35 mouse cellular contexts compared by ENCODE assay signal in genomic region chr15:31427390-31427789, GRCm38 (mm10). TPM values are rescaled to one million over a fixed set of nuclear protein-coding genes. Genes with fewer than 3 reads are reported as not detected.
DNase-seq lines count a peak whose midpoint lies in the region; ATAC-seq and TF ChIP-seq lines count a peak whose summit lies in the region.
"Had no signal": no experiment of that assay in that cellular context is flagged by ENCODE, and none has a peak within 500 bp of the region (broad histone marks: within the 10 kb centered on the region; RNA-seq: fewer than 3 reads in every experiment).

No protein-coding gene starts in this region.

- no peak overlapping the region for H3K27ac ChIP-seq in intestine, postnatal 0 days (ENCODE audit: low read depth, low read length)
- H3K27ac ChIP-seq in intestine, embryonic 15.5 days = no peak overlapping the region
- no peak overlapping the region for H3K27ac ChIP-seq in liver, embryonic 14.5 days
- no peak overlapping the region for H3K27ac ChIP-seq in MEL (ENCODE audit: control insufficient read depth, low read depth, low read length)
- H3K27ac ChIP-seq in hindbrain, embryonic 11.5 days (ENCODE audit: low read depth, low read length) = no peak overlapping the region
- H3K27ac ChIP-seq: embryonic facial prominence, embryonic 12.5 days; hindbrain, embryonic 10.5 days; kidney, embryonic 15.5 days; limb, embryonic 15.5 days; midbrain, embryonic 12.5 days; stomach, embryonic 15.5 days had no signal

- no peaks in the 10 kb centered on the region for H3K9me3 ChIP-seq in intestine, postnatal 0 days (ENCODE audit: control insufficient read depth)
- no peaks in the 10 kb centered on the region for H3K9me3 ChIP-seq in intestine, embryonic 15.5 days
- H3K9me3 ChIP-seq in liver, embryonic 14.5 days (ENCODE audit: control insufficient read depth, low read length) = no peaks in the 10 kb centered on the region
- no peaks in the 10 kb centered on the region for H3K9me3 ChIP-seq in MEL (replicated peaks; ENCODE audit: insufficient read depth, low read length)
- no peaks in the 10 kb centered on the region for H3K9me3 ChIP-seq in hindbrain, embryonic 11.5 days (ENCODE audit: control insufficient read depth, low read length)
- H3K9me3 ChIP-seq: embryonic facial prominence, embryonic 12.5 days; heart, embryonic 12.5 days; hindbrain, embryonic 10.5 days; kidney, embryonic 15.5 days; limb, embryonic 15.5 days; megakaryocyte, embryonic 14.5 days; midbrain, embryonic 12.5 days; stomach, embryonic 15.5 days had no signal

- TF ChIP-seq RAD21 in MEL (IDR thresholded peaks at IDR 0.05; ENCODE audit: low read depth, low read length) = peak; percentile 57

- TF ChIP-seq POLR2A in MEL (IDR thresholded peaks at IDR 0.05; ENCODE audit: control insufficient read depth in 1 of 2, insufficient read depth in 1 of 2, low read depth in 1 of 2, low read length in 2 of 2, poor library complexity in 1 of 2) = no peak

- 51% methylated on average over 3 of the region's 3 CpGs for WGBS in intestine, postnatal 0 days
- WGBS in intestine, embryonic 15.5 days = 56% methylated on average over 3 of the region's 3 CpGs
- WGBS in liver, embryonic 14.5 days (ENCODE audit: insufficient replicate concordance) = 34% methylated on average over 3 of the region's 3 CpGs
- 61% methylated on average over 3 of the region's 3 CpGs for WGBS in hindbrain, embryonic 11.5 days

- H3K4me2 ChIP-seq in intestine, postnatal 0 days (replicated peaks; ENCODE audit: low read depth) = no peak overlapping the region
- H3K4me2 ChIP-seq in intestine, embryonic 15.5 days (replicated peaks) = no peak overlapping the region
- no peak overlapping the region for H3K4me2 ChIP-seq in liver, embryonic 14.5 days (ENCODE audit: low read depth)
- H3K4me2 ChIP-seq in hindbrain, embryonic 11.5 days (replicated peaks; ENCODE audit: low read depth, low read length) = no peak overlapping the region
- H3K4me2 ChIP-seq: embryonic facial prominence, embryonic 12.5 days; heart, embryonic 12.5 days; kidney, embryonic 15.5 days; limb, embryonic 15.5 days; lung, embryonic 14.5 days; midbrain, embryonic 12.5 days; stomach, embryonic 15.5 days had no signal

- no peaks in the 10 kb centered on the region for H3K79me2 ChIP-seq in C2C12 (ENCODE audit: control insufficient read depth, insufficient read depth)
- no peaks in the 10 kb centered on the region for H3K79me2 ChIP-seq in MEL (ENCODE audit: control insufficient read depth, insufficient read depth, low read length, poor library complexity)

- H3K27me3 ChIP-seq in intestine, postnatal 0 days (replicated peaks; ENCODE audit: control insufficient read depth, insufficient read depth, low read length) = no peaks in the 10 kb centered on the region
- H3K27me3 ChIP-seq in intestine, embryonic 15.5 days (replicated peaks) = no peaks in the 10 kb centered on the region
- H3K27me3 ChIP-seq in liver, embryonic 14.5 days (ENCODE audit: control insufficient read depth, insufficient read depth, low read length) = no peaks in the 10 kb centered on the region
- H3K27me3 ChIP-seq in C2C12 (ENCODE audit: control insufficient read depth, insufficient read depth, insufficient read length) (no peaks in the 10 kb centered on the region), MEL (ENCODE audit: control insufficient read depth in 1 of 2, insufficient read depth in 2 of 2, low read length in 2 of 2) (no peaks in the 10 kb centered on the region)
- H3K27me3 ChIP-seq in hindbrain, embryonic 11.5 days (ENCODE audit: control insufficient read depth, insufficient read depth, low read length) = no peaks in the 10 kb centered on the region
- H3K27me3 ChIP-seq: embryonic facial prominence, embryonic 12.5 days; kidney, embryonic 15.5 days; limb, embryonic 15.5 days; midbrain, embryonic 12.5 days; stomach, embryonic 15.5 days had no signal

- no peaks in the 10 kb centered on the region for H3K4me1 ChIP-seq in intestine, postnatal 0 days (replicated peaks; ENCODE audit: control insufficient read depth, insufficient read depth, low read length)
- H3K4me1 ChIP-seq in intestine, embryonic 15.5 days (replicated peaks) = peaks cover 4% of the 10 kb centered on the region; the same call in 1 of the 2 replicates
- H3K4me1 ChIP-seq in liver, embryonic 14.5 days (replicated peaks; ENCODE audit: control insufficient read depth in 2 of 2, insufficient read depth in 2 of 2, low read length in 1 of 2) = peaks cover 0 to 3% of the 10 kb centered on the region in 2 experiments; a peak in 1 of 4 replicates
- H3K4me1 ChIP-seq in MEL (ENCODE audit: control insufficient read depth in 1 of 2, insufficient read depth in 2 of 2, low read length in 2 of 2) = peaks cover 0 to 14% of the 10 kb centered on the region in 2 experiments; a peak in 1 of 4 replicates
- H3K4me1 ChIP-seq in hindbrain, embryonic 11.5 days (replicated peaks; ENCODE audit: control insufficient read depth, insufficient read depth, low read length) = no peaks in the 10 kb centered on the region
- H3K4me1 ChIP-seq: embryonic facial prominence, embryonic 12.5 days; stomach, embryonic 15.5 days had no signal

- no peak for TF ChIP-seq EP300 in liver, embryonic 14.5 days (IDR thresholded peaks at IDR 0.05; ENCODE audit: low read depth)
- no peak for TF ChIP-seq EP300 in MEL (IDR thresholded peaks at IDR 0.05; ENCODE audit: low read depth in 1 of 2, low read length in 2 of 2)

- ATAC-seq in intestine, postnatal 0 days = no peak
- ATAC-seq in intestine, embryonic 15.5 days = no peak
- no peak for ATAC-seq in liver, embryonic 14.5 days (ENCODE audit: insufficient read depth)
- no peak for ATAC-seq in hindbrain, embryonic 11.5 days (ENCODE audit: low FRiP score)
- ATAC-seq: CD4-positive, CD25-positive, alpha-beta regulatory T cell, adult 4 months; forebrain, embryonic 14.5 days; hindbrain, embryonic 16.5 days had no signal

- no peak for DNase-seq in liver, embryonic 14.5 days (ENCODE audit: low read depth in 3 of 3, low spot score in 3 of 3)
- DNase-seq in liver = no peak
- DNase-seq in MEL (ENCODE audit: low read depth, low spot score) = no peak
- no peak for DNase-seq in hindbrain, embryonic 11.5 days (ENCODE audit: low spot score)
- DNase-seq in retina, postnatal 1 day = no peak
- DNase-seq: adrenal gland, postnatal 10 days; cerebellum, adult 11 months; cerebellum, adult 9-11 months; embryo, embryonic 11 days; gastrocnemius, postnatal 25 days; heart, adult 11 months; heart, postnatal 10 days; kidney, postnatal 36 days; left cerebral cortex, postnatal 4 days; lung, embryonic 14.5 days; lung, postnatal 36 days; right cerebral cortex, postnatal 14 days; thymus, postnatal 25 days had no signal

- H3K36me3 ChIP-seq in intestine, postnatal 0 days (ENCODE audit: control insufficient read depth, insufficient read depth) = no peaks in the 10 kb centered on the region
- no peaks in the 10 kb centered on the region for H3K36me3 ChIP-seq in intestine, embryonic 15.5 days
- H3K36me3 ChIP-seq in liver, embryonic 14.5 days (replicated peaks; ENCODE audit: control insufficient read depth, insufficient read depth, low read depth) = no peaks in the 10 kb centered on the region
- H3K36me3 ChIP-seq in C2C12 (ENCODE audit: control insufficient read depth, insufficient read depth) (no peaks in the 10 kb centered on the region), MEL (ENCODE audit: control insufficient read depth in 1 of 2, insufficient read depth in 2 of 2, low read length in 2 of 2) (no peaks in the 10 kb centered on the region)
- no peaks in the 10 kb centered on the region for H3K36me3 ChIP-seq in hindbrain, embryonic 11.5 days (ENCODE audit: control insufficient read depth, insufficient read depth, low read length)
- H3K36me3 ChIP-seq: embryonic facial prominence, embryonic 12.5 days; heart, embryonic 12.5 days; hindbrain, embryonic 10.5 days; kidney, embryonic 15.5 days; limb, embryonic 15.5 days; midbrain, embryonic 12.5 days; stomach, embryonic 15.5 days had no signal

- H3K79me3 ChIP-seq in C2C12 (ENCODE audit: low read depth) = no peaks in the 10 kb centered on the region

- H3K9ac ChIP-seq in intestine, postnatal 0 days (ENCODE audit: low read depth, low read length) = no peak overlapping the region
- no peak overlapping the region for H3K9ac ChIP-seq in intestine, embryonic 15.5 days
- H3K9ac ChIP-seq in liver, embryonic 14.5 days (replicated peaks) = no peak overlapping the region
- no peak overlapping the region for H3K9ac ChIP-seq in MEL (ENCODE audit: control insufficient read depth, low read depth, low read length, poor library complexity, severe bottlenecking)
- no peak overlapping the region for H3K9ac ChIP-seq in hindbrain, embryonic 11.5 days (ENCODE audit: low read depth, low read length)
- H3K9ac ChIP-seq: embryonic facial prominence, embryonic 12.5 days; heart, embryonic 12.5 days; kidney, embryonic 15.5 days; limb, embryonic 15.5 days; lung, embryonic 14.5 days; midbrain, embryonic 12.5 days; stomach, embryonic 15.5 days had no signal

- no peak overlapping the region for H3K4me3 ChIP-seq in intestine, postnatal 0 days (ENCODE audit: low read depth, low read length)
- no peak overlapping the region for H3K4me3 ChIP-seq in intestine, embryonic 15.5 days (replicated peaks)
- no peak overlapping the region for H3K4me3 ChIP-seq in liver, embryonic 14.5 days (ENCODE audit: insufficient read depth in 1 of 2, low read depth in 2 of 2, low read length in 2 of 2)
- no peak overlapping the region for H3K4me3 ChIP-seq in C2C12 (ENCODE audit: insufficient read depth, poor library complexity, severe bottlenecking)
- H3K4me3 ChIP-seq in MEL (ENCODE audit: control insufficient read depth in 1 of 2, insufficient read depth in 1 of 2, low read depth in 2 of 2, low read length in 2 of 2) = no peak overlapping the region
- no peak overlapping the region for H3K4me3 ChIP-seq in hindbrain, embryonic 11.5 days (ENCODE audit: low read depth, low read length)
- H3K4me3 ChIP-seq: embryonic facial prominence, embryonic 12.5 days; heart, embryonic 12.5 days; hindbrain, embryonic 10.5 days; kidney, embryonic 15.5 days; layer of hippocampus, adult 2 months; limb, embryonic 15.5 days; megakaryocyte, embryonic 14.5 days; midbrain, embryonic 12.5 days; stomach, embryonic 15.5 days had no signal

- no peak overlapping the region for H3ac ChIP-seq in C2C12 (ENCODE audit: control insufficient read depth, insufficient read length, low read depth)

- peak; percentile 45 for TF ChIP-seq CTCF in intestine, postnatal 0 days (IDR thresholded peaks at IDR 0.05; ENCODE audit: low read depth)
- 0 out of 2 replicates have a peak, but pooled peaks have one; percentile 22 for TF ChIP-seq CTCF in liver, embryonic 14.5 days (IDR thresholded peaks at IDR 0.05; ENCODE audit: low read depth)
- peak; percentile 11 for TF ChIP-seq CTCF in C2C12 (IDR thresholded peaks at IDR 0.05; ENCODE audit: control insufficient read depth, insufficient read depth, insufficient read length)
- TF ChIP-seq CTCF in MEL (IDR thresholded peaks at IDR 0.05 in 2 of 3, conservative IDR thresholded peaks at IDR 0.05 in 1 of 3; ENCODE audit: control insufficient read depth in 1 of 3, insufficient read depth in 1 of 3, low read depth in 2 of 3, low read length in 3 of 3, poor library complexity in 1 of 3, severe bottlenecking in 1 of 3) = peak; percentile 24 to 73 (median 67); a peak in 5 of 6 replicates

RNA-seq across cellular contexts. Expression of gene Ropn1l, which starts 26.1 kb away (rescaled TPM):
- polyA plus RNA-seq in intestine, postnatal 0 days (2015; fragmentation: Nextera tagmentation; extraction: Ambion mirVana) = 0.69 and 1.2 TPM in 2 replicates
- 2.0 and 2.3 TPM in 2 replicates for polyA plus RNA-seq in intestine, embryonic 15.5 days (2015; fragmentation: Nextera tagmentation; extraction: Ambion mirVana)
- polyA plus RNA-seq in liver, embryonic 14.5 days (2012; rRNA removed) = 0.86 and 1.0 TPM in 2 replicates
- polyA plus RNA-seq in liver, embryonic 14.5 days (2014; fragmentation: Nextera tagmentation; extraction: Ambion mirVana) = 1.9 and 2.7 TPM in 2 replicates
- polyA plus RNA-seq in C2C12 (2012; fragmentation: generic; extraction: Trizol) (3.7 TPM), MEL (2012; ENCODE audit: insufficient read depth in 1 of 2, insufficient read length in 2 of 2, low read depth in 1 of 2, low replicate concordance in 2 of 2, missing spikeins in 1 of 2) (1 to 10 TPM in 1 of 2 experiments, not detected in 1; 1.7 TPM)
- 0.96 and 1.3 TPM in 2 replicates for total RNA-seq in MEL (2012; rRNA removed)
- 2.7 and 3.2 TPM in 2 replicates for polyA plus RNA-seq in hindbrain, embryonic 11.5 days (2014; fragmentation: Nextera tagmentation; extraction: Ambion mirVana)
- total RNA-seq: ES-E14; gastrocnemius, adult 18-20 months; gastrocnemius, postnatal 25 days had no signal

RNA-seq across cellular contexts. Expression of gene Ankrd33b, which starts 59.9 kb away (rescaled TPM):
- polyA plus RNA-seq in intestine, postnatal 0 days (2015; fragmentation: Nextera tagmentation; extraction: Ambion mirVana) = 0.25 and 0.29 TPM in 2 replicates
- 0.34 and 0.43 TPM in 2 replicates for polyA plus RNA-seq in intestine, embryonic 15.5 days (2015; fragmentation: Nextera tagmentation; extraction: Ambion mirVana)
- 0.19 and 0.24 TPM in 2 replicates for polyA plus RNA-seq in liver, embryonic 14.5 days (2012; rRNA removed)
- 0.27 and 0.43 TPM in 2 replicates for polyA plus RNA-seq in liver, embryonic 14.5 days (2014; fragmentation: Nextera tagmentation; extraction: Ambion mirVana)
- polyA plus RNA-seq in C2C12 (2012; fragmentation: generic; extraction: Trizol) (6.1 TPM), MEL (2012; ENCODE audit: insufficient read depth in 1 of 2, insufficient read length in 2 of 2, low read depth in 1 of 2, low replicate concordance in 2 of 2, missing spikeins in 1 of 2) (10 to 100 TPM in 1 of 2 experiments, not detected in 1; 11.1 TPM)
- 12.0 and 16.1 TPM in 2 replicates for total RNA-seq in MEL (2012; rRNA removed)
- 0.22 and 0.31 TPM in 2 replicates for polyA plus RNA-seq in hindbrain, embryonic 11.5 days (2014; fragmentation: Nextera tagmentation; extraction: Ambion mirVana)
- polyA plus RNA-seq: CD4-positive, CD25-positive, alpha-beta regulatory T cell, adult 4 months had no signal

Comparison
In these comparisons a context has a peak if more than half of its experiments do, and no peak if none do; other contexts are left out.
1. CTCF ChIP-seq: peak in every context shown above with its lines; median percentile 67 in MEL; 45 in intestine, postnatal 0 days; 22 in liver, embryonic 14.5 days; 11 in C2C12.